Mouse (Mus musculus): ENCODE data around the gene Ptprn2. TPM values are rescaled to one million over a fixed set of nuclear protein-coding genes. Genes with fewer than 3 reads are reported as not detected.

Gene Ptprn2
- polyA plus RNA-seq, 1 experiment from 2014 or later: 2.9 TPM

DNA sequence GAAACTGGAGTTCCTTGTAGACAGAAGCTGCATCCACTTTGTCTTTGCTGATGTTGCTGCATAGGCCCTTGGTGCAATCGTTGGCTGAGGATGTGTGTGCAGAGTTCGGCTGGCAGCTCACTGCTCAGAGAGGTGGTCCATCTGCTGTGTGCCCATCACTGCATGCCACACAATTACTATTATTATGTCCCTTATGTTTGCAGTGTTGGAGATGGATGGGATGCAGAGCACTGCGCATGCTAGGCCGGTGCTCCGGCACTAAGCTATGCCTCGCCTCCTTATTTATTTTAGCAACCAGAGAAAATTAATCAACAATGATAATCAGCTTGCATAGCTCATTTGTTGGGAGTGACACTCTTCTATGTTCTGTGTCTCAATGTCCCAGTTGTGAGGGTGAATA, 225.6 kb downstream of the Ptprn2 start:
- Histone ChIP-seq H3K9ac (ENCODE audit: low read length) (no peak overlapping the region), H3K4me3 (ENCODE audit: low read depth, low read length) (no peak overlapping the region), H3K27ac (ENCODE audit: low read depth, low read length) (no peak overlapping the region), H3K36me3 (ENCODE audit: control insufficient read depth, insufficient read depth, low read length) (no peaks in the 10 kb centered on the region), H3K4me1 (ENCODE audit: control insufficient read depth, insufficient read depth, low read length) (no peaks in the 10 kb centered on the region), H3K27me3 (ENCODE audit: control insufficient read depth, insufficient read depth, low read length) (no peaks in the 10 kb centered on the region), H3K4me2 (ENCODE audit: low read depth) (no peak overlapping the region), H3K9me3 (ENCODE audit: control insufficient read depth, low read length) (no peaks in the 10 kb centered on the region)
- no peak for ATAC-seq (ENCODE audit: insufficient read depth, low FRiP score, low TSS enrichment)
- no peak for DNase-seq (ENCODE audit: low spot score)
- WGBS: 91% methylated on average over 6 of the region's 6 CpGs

- ATAC-seq (ENCODE audit: insufficient read depth, low FRiP score, low TSS enrichment) (no peak), DNase-seq (ENCODE audit: low spot score) (no peak)
- Histone ChIP-seq H3K36me3 (ENCODE audit: control insufficient read depth, insufficient read depth, low read length) (no peaks in the 10 kb centered on the region), H3K27me3 (ENCODE audit: control insufficient read depth, insufficient read depth, low read length) (no peaks in the 10 kb centered on the region), H3K9ac (ENCODE audit: low read length) (no peak overlapping the region), H3K4me1 (ENCODE audit: control insufficient read depth, insufficient read depth, low read length) (no peaks in the 10 kb centered on the region), H3K4me2 (ENCODE audit: low read depth) (no peak overlapping the region), H3K4me3 (ENCODE audit: low read depth, low read length) (no peak overlapping the region), H3K27ac (ENCODE audit: low read depth, low read length) (no peak overlapping the region), H3K9me3 (ENCODE audit: control insufficient read depth, low read length) (no peaks in the 10 kb centered on the region)
These were observed 227.6 kb downstream of the Ptprn2 start for GRCm38 (mm10) chr12:116713096-116713495.

DNA sequence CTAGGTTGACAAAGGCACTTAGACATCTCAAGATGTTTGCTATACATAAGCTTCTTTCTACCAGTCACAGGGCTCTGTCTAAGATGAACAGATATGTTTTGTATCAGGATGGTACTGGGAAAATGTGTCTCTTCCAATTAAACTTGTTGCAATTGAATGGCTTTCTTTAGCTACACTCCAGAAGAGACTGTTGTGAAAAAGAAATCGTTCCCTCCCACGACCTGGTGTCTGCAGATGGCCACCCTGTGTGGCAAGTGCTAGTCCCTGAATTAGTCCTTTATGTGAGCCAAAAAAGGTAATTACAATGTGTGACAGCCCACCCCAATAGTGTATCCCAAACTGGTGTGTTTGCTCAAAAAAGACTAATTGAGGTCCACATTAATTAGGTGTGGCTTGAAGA, 235.5 kb downstream of the Ptprn2 start:
- H3K9ac ChIP-seq (ENCODE audit: low read length): no peak overlapping the region
- WGBS: 82% methylated on average over 2 of the region's 2 CpGs
- no peak overlapping the region for H3K4me2 ChIP-seq (ENCODE audit: low read depth)
- ATAC-seq (ENCODE audit: insufficient read depth, low FRiP score, low TSS enrichment): no peak
- no peaks in the 10 kb centered on the region for H3K36me3 ChIP-seq (ENCODE audit: control insufficient read depth, insufficient read depth, low read length)
- no peak overlapping the region for H3K4me3 ChIP-seq (ENCODE audit: low read depth, low read length)
- no peaks in the 10 kb centered on the region for H3K4me1 ChIP-seq (ENCODE audit: control insufficient read depth, insufficient read depth, low read length)
- DNase-seq (ENCODE audit: low spot score): no peak
- no peaks in the 10 kb centered on the region for H3K27me3 ChIP-seq (ENCODE audit: control insufficient read depth, insufficient read depth, low read length)
- no peaks in the 10 kb centered on the region for H3K9me3 ChIP-seq (ENCODE audit: control insufficient read depth, low read length)
- H3K27ac ChIP-seq (ENCODE audit: low read depth, low read length): no peak overlapping the region

DNA sequence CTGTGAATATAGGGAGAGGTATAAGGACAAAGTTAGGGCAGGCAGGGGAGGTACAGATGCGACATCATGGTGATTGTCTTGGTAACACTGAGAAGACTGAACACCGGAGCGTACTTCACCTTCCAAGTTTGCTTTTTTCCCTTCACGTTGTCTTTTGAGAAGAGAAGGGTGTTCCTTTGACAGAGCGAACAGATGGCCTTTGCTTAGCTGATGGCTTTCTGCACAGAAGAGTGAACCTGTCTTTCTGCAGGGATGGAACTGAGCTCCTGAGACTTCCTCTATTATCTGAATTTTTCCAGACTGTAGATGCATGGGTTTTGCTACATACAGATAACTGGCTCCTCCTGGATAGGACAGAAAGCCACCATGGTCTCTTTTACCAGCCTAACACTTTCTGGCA, 254.6 kb downstream of the Ptprn2 start:
- Histone ChIP-seq H3K4me1 (ENCODE audit: control insufficient read depth, insufficient read depth, low read length) (no peaks in the 10 kb centered on the region), H3K27me3 (ENCODE audit: control insufficient read depth, insufficient read depth, low read length) (no peaks in the 10 kb centered on the region), H3K27ac (ENCODE audit: low read depth, low read length) (no peak overlapping the region), H3K4me2 (ENCODE audit: low read depth) (no peak overlapping the region), H3K36me3 (ENCODE audit: control insufficient read depth, insufficient read depth, low read length) (no peaks in the 10 kb centered on the region), H3K9me3 (ENCODE audit: control insufficient read depth, low read length) (no peaks in the 10 kb centered on the region), H3K4me3 (ENCODE audit: low read depth, low read length) (no peak overlapping the region), H3K9ac (ENCODE audit: low read length) (no peak overlapping the region)
- ATAC-seq (ENCODE audit: insufficient read depth, low FRiP score, low TSS enrichment): no peak
- DNase-seq (ENCODE audit: low spot score): no peak
- WGBS: 92% methylated on average over 5 of the region's 5 CpGs

DNA sequence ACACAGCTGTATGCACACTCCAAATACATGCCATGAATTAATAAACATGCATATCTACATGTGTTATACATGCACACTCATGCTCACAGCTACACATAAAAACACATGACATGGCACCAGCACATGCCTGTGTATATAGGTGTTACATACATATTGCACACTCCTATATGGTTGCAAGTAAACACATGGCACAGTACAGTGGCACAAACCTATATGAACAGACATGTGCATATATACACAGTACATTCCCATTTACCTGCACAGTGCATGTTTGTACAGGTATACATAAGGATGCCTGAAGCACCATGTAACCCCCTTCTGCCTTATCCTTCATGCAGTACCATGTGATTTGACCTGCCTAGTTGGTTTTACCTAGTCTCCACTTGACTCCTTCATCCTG, 255.8 kb downstream of the Ptprn2 start:
- ATAC-seq (ENCODE audit: insufficient read depth, low FRiP score, low TSS enrichment) (no peak), DNase-seq (ENCODE audit: low spot score) (no peak)
- Histone ChIP-seq H3K27ac (ENCODE audit: low read depth, low read length) (no peak overlapping the region), H3K9ac (ENCODE audit: low read length) (no peak overlapping the region), H3K27me3 (ENCODE audit: control insufficient read depth, insufficient read depth, low read length) (no peaks in the 10 kb centered on the region), H3K36me3 (ENCODE audit: control insufficient read depth, insufficient read depth, low read length) (no peaks in the 10 kb centered on the region), H3K4me2 (ENCODE audit: low read depth) (no peak overlapping the region), H3K4me3 (ENCODE audit: low read depth, low read length) (no peak overlapping the region), H3K4me1 (ENCODE audit: control insufficient read depth, insufficient read depth, low read length) (no peaks in the 10 kb centered on the region), H3K9me3 (ENCODE audit: control insufficient read depth, low read length) (no peaks in the 10 kb centered on the region)

- H3K4me3 ChIP-seq (ENCODE audit: low read depth, low read length): no peak overlapping the region
- H3K27ac ChIP-seq (ENCODE audit: low read depth, low read length): no peak overlapping the region
- ATAC-seq (ENCODE audit: insufficient read depth, low FRiP score, low TSS enrichment) (no peak), DNase-seq (ENCODE audit: low spot score) (no peak)
- no peaks in the 10 kb centered on the region for H3K9me3 ChIP-seq (ENCODE audit: control insufficient read depth, low read length)
- H3K27me3 ChIP-seq (ENCODE audit: control insufficient read depth, insufficient read depth, low read length): no peaks in the 10 kb centered on the region
- H3K36me3 ChIP-seq (ENCODE audit: control insufficient read depth, insufficient read depth, low read length): no peaks in the 10 kb centered on the region
- H3K4me2 ChIP-seq (ENCODE audit: low read depth): no peak overlapping the region
- H3K4me1 ChIP-seq (ENCODE audit: control insufficient read depth, insufficient read depth, low read length): no peaks in the 10 kb centered on the region
- WGBS: 91% methylated on average over 2 of the region's 2 CpGs
- no peak overlapping the region for H3K9ac ChIP-seq (ENCODE audit: low read length)
These were observed 260.9 kb downstream of the Ptprn2 start for GRCm38 (mm10) chr12:116746401-116746800.

DNA sequence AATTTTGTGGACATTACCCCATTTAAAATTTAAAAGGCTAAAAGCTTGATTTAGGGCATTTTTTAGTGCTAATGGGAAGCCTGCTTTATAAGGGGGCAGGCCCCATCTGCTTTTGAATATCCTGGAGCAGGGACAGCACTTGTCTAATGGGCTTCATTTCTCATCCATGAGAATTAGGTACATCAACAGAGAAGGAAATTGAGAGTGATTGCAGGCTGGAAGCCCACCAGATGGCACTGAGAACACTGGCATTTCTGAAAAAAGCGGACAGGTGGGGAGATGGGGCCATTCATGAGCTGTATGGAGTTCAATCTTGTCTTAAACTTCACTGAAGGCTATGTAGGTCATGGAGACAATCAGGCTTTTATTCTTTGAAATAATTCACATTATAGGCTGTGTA, 267.3 kb downstream of the Ptprn2 start:
- no peak for DNase-seq (ENCODE audit: low spot score)

GRCm38 (mm10) chr12:116763961-116764360, 278.4 kb downstream of the Ptprn2 start:
- no peaks in the 10 kb centered on the region for H3K36me3 ChIP-seq (ENCODE audit: control insufficient read depth, insufficient read depth, low read length)
- ATAC-seq (ENCODE audit: insufficient read depth, low FRiP score, low TSS enrichment): no peak
- no peak overlapping the region for H3K4me2 ChIP-seq (ENCODE audit: low read depth)
- no peaks in the 10 kb centered on the region for H3K27me3 ChIP-seq (ENCODE audit: control insufficient read depth, insufficient read depth, low read length)
- H3K9me3 ChIP-seq (ENCODE audit: control insufficient read depth, low read length): no peaks in the 10 kb centered on the region
- no peak overlapping the region for H3K27ac ChIP-seq (ENCODE audit: low read depth, low read length)
- DNase-seq (ENCODE audit: low spot score): no peak
- no peaks in the 10 kb centered on the region for H3K4me1 ChIP-seq (ENCODE audit: control insufficient read depth, insufficient read depth, low read length)
- H3K4me3 ChIP-seq (ENCODE audit: low read depth, low read length): no peak overlapping the region
- H3K9ac ChIP-seq (ENCODE audit: low read length): no peak overlapping the region

More for the DNA sequence above, 267.3 kb downstream of the Ptprn2 start:
- Histone ChIP-seq H3K4me1 (ENCODE audit: control insufficient read depth, insufficient read depth, low read length) (no peaks in the 10 kb centered on the region), H3K4me3 (ENCODE audit: low read depth, low read length) (no peak overlapping the region), H3K27ac (ENCODE audit: low read depth, low read length) (no peak overlapping the region), H3K36me3 (ENCODE audit: control insufficient read depth, insufficient read depth, low read length) (no peaks in the 10 kb centered on the region), H3K27me3 (ENCODE audit: control insufficient read depth, insufficient read depth, low read length) (no peaks in the 10 kb centered on the region), H3K9me3 (ENCODE audit: control insufficient read depth, low read length) (no peaks in the 10 kb centered on the region), H3K9ac (ENCODE audit: low read length) (no peak overlapping the region), H3K4me2 (ENCODE audit: low read depth) (no peak overlapping the region)
- WGBS: 83% methylated on average over 1 of the region's 1 CpGs
- no peak for ATAC-seq (ENCODE audit: insufficient read depth, low FRiP score, low TSS enrichment)

GRCm38 (mm10) chr12:116770911-116771310, 285.4 kb downstream of the Ptprn2 start:
- H3K36me3 ChIP-seq (ENCODE audit: control insufficient read depth, insufficient read depth, low read length): no peaks in the 10 kb centered on the region
- 74% methylated on average over 6 of the region's 6 CpGs for WGBS
- no peaks in the 10 kb centered on the region for H3K27me3 ChIP-seq (ENCODE audit: control insufficient read depth, insufficient read depth, low read length)
- H3K4me2 ChIP-seq (ENCODE audit: low read depth): no peak overlapping the region
- DNase-seq (ENCODE audit: low spot score): no peak
- no peaks in the 10 kb centered on the region for H3K9me3 ChIP-seq (ENCODE audit: control insufficient read depth, low read length)
- ATAC-seq (ENCODE audit: insufficient read depth, low FRiP score, low TSS enrichment): no peak
- no peak overlapping the region for H3K9ac ChIP-seq (ENCODE audit: low read length)
- H3K27ac ChIP-seq (ENCODE audit: low read depth, low read length): no peak overlapping the region
- H3K4me1 ChIP-seq (ENCODE audit: control insufficient read depth, insufficient read depth, low read length): no peaks in the 10 kb centered on the region
- no peak overlapping the region for H3K4me3 ChIP-seq (ENCODE audit: low read depth, low read length)
